Mouse (Mus musculus) erythroblast, adult 5-6 weeks (primary cell): Measurements from ENCODE around the gene Dennd1b. TPM values are rescaled to one million over a fixed set of nuclear protein-coding genes. Genes with fewer than 3 reads are reported as not detected.

Experiments used
- total RNA-seq, 2 experiments: library from RNA; stranded (forward) in 1 of 2; stranded (reverse) in 1 of 2; fragments of 150-400 nt in 1 of 2; fragments of 200-764, 138-1000 nt in 1 of 2; gene quantifications; 2 replicates each; pipeline versions ENCODE4 v1.2.3 to v1.2.4; 2015 to 2017; ENCODE audit warnings: low replicate concordance in 2 of 2

Gene Dennd1b
- total RNA-seq, 2 experiments from 2014 or later = 4.5 to 6.3 TPM

Other genes with a start within 250 kb of the Dennd1b start
- gene Lhx9, start 114.9 kb upstream of the Dennd1b start, total RNA-seq (2015; ENCODE audit: low replicate concordance) = not detected in 2 replicates
- gene Lhx9, start 114.9 kb upstream of the Dennd1b start, total RNA-seq (2017; ENCODE audit: low replicate concordance) = not detected in 2 replicates
- gene 2310009B15Rik, start 106.6 kb upstream of the Dennd1b start, total RNA-seq (2015; ENCODE audit: low replicate concordance) = 2.1 TPM in 1 of 2 replicates, not detected in the other
- 6.4 and 8.5 TPM in 2 replicates for gene 2310009B15Rik, start 106.6 kb upstream of the Dennd1b start, total RNA-seq (2017; ENCODE audit: low replicate concordance)